Mouse (Mus musculus) intestine, embryonic 16.5 days (tissue): ENCODE results near the gene Macrod1. TPM values are rescaled to one million over a fixed set of nuclear protein-coding genes. Genes with fewer than 3 reads are reported as not detected.

Experiments
- ATAC-seq: fragments of 200-750 bp; cut with Nextera tagmentation; 2 replicates; pipeline ENCODE4 v1.8.0; 2017; ENCODE audit warnings: moderate TSS enrichment, moderate library complexity
- H3K27ac ChIP-seq: fragments of 300-500 bp; sonication (generic); 2 replicates; pipeline ENCODE4 v1.5.1; 2014; ENCODE audit warnings: mild to moderate bottlenecking, low read length
- H3K27me3 ChIP-seq: fragments of 300-500 bp; sonication (generic); replicated peaks from 2 replicates; pipeline ENCODE4 v1.6.1; 2014; ENCODE audit warnings: low read length, control low read depth, mixed read lengths; ENCODE audit not compliant: control insufficient read depth, insufficient read depth
- H3K36me3 ChIP-seq: fragments of 300-500 bp; sonication (generic); 2 replicates; pipeline ENCODE4 v1.6.1; 2014; ENCODE audit warnings: low read length, control low read depth; ENCODE audit not compliant: control insufficient read depth, insufficient read depth
- H3K4me1 ChIP-seq: fragments of 300-500 bp; sonication (generic); 2 replicates; pipeline ENCODE4 v1.6.1; 2014; ENCODE audit warnings: low read length, control low read depth, mixed read lengths; ENCODE audit not compliant: control insufficient read depth, insufficient read depth
- H3K4me2 ChIP-seq: fragments of 300-500 bp; sonication (generic); 2 replicates; pipeline ENCODE4 v1.6.1; 2014; ENCODE audit warnings: low read depth, low read length, control low read depth
- H3K4me3 ChIP-seq: fragments of 300-500 bp; sonication (generic); 2 replicates; pipeline ENCODE4 v1.5.1; 2014; ENCODE audit warnings: mild to moderate bottlenecking, low read length
- H3K9ac ChIP-seq: fragments of 300-500 bp; sonication (generic); 2 replicates; pipeline ENCODE4 v1.6.1; 2014; ENCODE audit warnings: low read depth, low read length
- H3K9me3 ChIP-seq: fragments of 300-500 bp; sonication (generic); 2 replicates; pipeline ENCODE4 v1.6.1; 2016; ENCODE audit warnings: low read length, control low read depth; ENCODE audit not compliant: control insufficient read depth
- WGBS: fragments of 180-500 bp; shearing (Covaris S2); extraction: QIAGEN DNeasy Blood & Tissue Kit; methylation state at CpG from one replicate; pipeline ENCODE4 v1.1.7; 2014; 5-methylcytosine and 5-hydroxymethylcytosine counted together
- polyA plus RNA-seq: library from polyadenylated mRNA; unstranded; fragments of >200 nt; fragmentation: Nextera tagmentation; extraction: Ambion mirVana; gene quantifications from 2 replicates; pipeline ENCODE4 v1.2.1, GENCODE M21; 2015

Macrod1 gene
- polyA plus RNA-seq, 1 experiment from 2014 or later = 11.6 TPM

- H3K36me3 ChIP-seq = peaks cover 28% of the 10 kb centered on the region
- peaks cover 30% of the 10 kb centered on the region for H3K4me1 ChIP-seq
Observed at GRCm38 (mm10) chr19:7200427-7200826, 143.8 kb downstream of the Macrod1 start.

GRCm38 (mm10) chr19:7204898-7205297 is 148.3 kb downstream of the Macrod1 start:
- H3K4me3 ChIP-seq = peak overlapping the region; percentile 88
- peak overlapping the region; percentile 88 for H3K4me2 ChIP-seq
- H3K36me3 ChIP-seq = peaks cover 11% of the 10 kb centered on the region; the same call in 1 of the 2 replicates
- H3K27ac ChIP-seq = peak overlapping the region; percentile 99
- WGBS = 55% methylated on average over 2 of the region's 2 CpGs
- no peak for ATAC-seq
- peaks cover 25% of the 10 kb centered on the region for H3K4me1 ChIP-seq
- peak overlapping the region; percentile 92 for H3K9ac ChIP-seq
- no peaks in the 10 kb centered on the region for H3K9me3 ChIP-seq
- H3K27me3 ChIP-seq = no peaks in the 10 kb centered on the region

More at GRCm38 (mm10) chr19:7200427-7200826, 143.8 kb downstream of the Macrod1 start:
- Histone ChIP-seq H3K27me3 (no peaks in the 10 kb centered on the region), H3K4me3 (no peak overlapping the region), H3K4me2 (no peak overlapping the region), H3K9me3 (no peaks in the 10 kb centered on the region), H3K9ac (no peak overlapping the region), H3K27ac (no peak overlapping the region)
- ATAC-seq = no peak
- 61% methylated on average over 1 of the region's 1 CpGs for WGBS

GRCm38 (mm10) chr19:7205326-7205725 is 148.7 kb downstream of the Macrod1 start:
- H3K4me3 ChIP-seq = peak overlapping the region; percentile 88
- H3K4me1 ChIP-seq = peaks cover 25% of the 10 kb centered on the region
- peak overlapping the region; percentile 88 for H3K4me2 ChIP-seq
- peak; percentile 7; the same call in 1 of the 2 replicates for ATAC-seq
- H3K36me3 ChIP-seq = peaks cover 9% of the 10 kb centered on the region; the same call in 1 of the 2 replicates
- peak overlapping the region; percentile 99 for H3K27ac ChIP-seq
- no peaks in the 10 kb centered on the region for H3K27me3 ChIP-seq
- peak overlapping the region; percentile 92 for H3K9ac ChIP-seq
- no peaks in the 10 kb centered on the region for H3K9me3 ChIP-seq
- 23% methylated on average over 7 of the region's 7 CpGs for WGBS

DNA sequence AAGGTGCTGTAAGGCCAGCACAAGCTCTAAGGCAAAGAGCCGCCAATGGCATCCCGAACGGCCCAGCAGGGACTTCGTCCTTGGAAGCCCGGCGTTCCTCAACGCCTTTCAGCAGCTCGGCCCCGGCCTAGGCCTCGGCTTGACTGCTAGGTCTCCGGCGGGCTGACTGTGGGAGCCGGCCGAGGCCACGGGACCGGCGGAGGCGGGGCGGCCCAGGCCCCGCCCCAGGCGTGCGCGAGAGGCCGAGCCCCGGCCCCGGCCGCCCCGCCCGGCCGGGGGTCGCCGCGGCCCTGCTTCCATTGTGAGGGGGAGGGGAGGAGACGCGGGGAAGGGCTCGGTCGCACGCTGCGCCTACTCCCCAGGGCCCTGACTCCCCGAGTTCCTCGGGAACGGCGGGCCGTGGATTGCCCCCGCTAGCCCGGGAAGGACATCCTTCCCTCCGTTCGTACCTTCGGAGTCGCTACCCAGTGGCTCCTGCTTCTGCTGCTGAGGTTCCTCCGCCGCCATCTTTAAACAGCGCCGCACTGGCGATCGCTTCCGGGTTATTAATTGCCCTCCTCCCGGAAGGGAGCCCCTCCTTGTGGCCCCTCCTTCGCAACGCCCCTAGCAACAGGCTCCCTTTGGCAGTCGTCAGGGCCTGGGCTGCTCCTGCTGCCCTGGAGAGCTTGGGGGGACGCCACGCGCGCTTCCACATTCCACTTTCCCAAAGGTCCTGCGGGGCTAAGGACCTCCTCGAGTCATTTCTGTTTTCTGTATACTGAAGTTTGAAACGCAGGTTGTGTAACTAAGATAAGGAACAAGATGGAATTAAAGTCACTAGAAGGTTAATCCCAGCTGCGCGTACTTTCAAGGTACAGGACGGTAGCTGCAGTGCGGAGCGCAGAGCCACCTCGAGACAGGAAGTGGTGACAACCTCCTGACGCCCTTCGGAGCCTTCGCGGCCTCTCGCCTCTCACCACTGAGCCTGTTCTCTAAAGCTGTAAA is 149.4 kb downstream of the Macrod1 start, which contains the start of gene Otub1:
TSS of gene Otub1 (minus strand) at position 564 of the 984 bp plus-strand sequence.
- Histone ChIP-seq H3K36me3 (peaks cover 9% of the 10 kb centered on the region; the same call in 1 of the 2 replicates), H3K4me1 (peaks cover 25% of the 10 kb centered on the region), H3K27me3 (no peaks in the 10 kb centered on the region), H3K9ac (peak within 1 kb of the TSS; percentile 92), H3K4me3 (peak within 1 kb of the TSS; percentile 88), H3K4me2 (peak within 1 kb of the TSS; percentile 88), H3K9me3 (no peaks in the 10 kb centered on the region), H3K27ac (peak within 1 kb of the TSS; percentile 99)
- peak; percentile 99 for ATAC-seq
- under 1% methylated on average over 78 of the region's 79 CpGs for WGBS

DNA sequence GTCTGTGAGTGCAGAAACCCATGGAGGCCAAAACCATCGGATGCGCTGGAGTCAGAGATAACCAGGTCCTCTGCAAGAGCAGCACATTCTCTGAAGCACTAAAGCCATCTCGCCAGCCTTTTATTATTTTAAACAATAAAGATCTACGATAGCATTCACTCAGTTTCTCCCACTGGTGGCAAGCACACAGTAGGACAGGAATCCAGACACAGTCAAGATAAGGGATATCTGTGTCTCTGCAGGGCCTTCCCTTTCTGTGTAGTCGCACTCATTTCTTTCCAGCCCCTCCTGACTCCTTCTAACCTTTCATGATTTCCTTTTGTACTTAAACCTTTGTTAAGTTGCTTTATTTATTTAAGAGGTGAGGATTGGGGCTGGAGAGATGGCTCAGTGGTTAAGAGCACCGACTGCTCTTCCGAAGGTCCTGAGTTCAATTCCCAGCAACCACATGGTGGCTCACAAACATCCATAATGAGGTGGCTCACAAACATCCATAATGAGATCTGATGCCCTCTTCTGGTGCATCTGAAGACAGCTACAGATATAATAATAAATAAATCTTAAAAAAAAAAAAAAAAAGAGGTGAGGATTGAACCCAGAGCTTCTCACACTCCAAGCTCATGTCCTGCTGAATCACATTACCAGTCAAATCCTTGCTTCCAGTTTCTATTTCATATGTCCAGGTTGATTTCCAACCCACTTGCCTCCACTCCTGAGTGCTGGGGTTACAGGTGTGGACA is 153.5 kb downstream of the Macrod1 start:
- 91% methylated on average over 7 of the region's 7 CpGs for WGBS
- no peak overlapping the region for H3K4me2 ChIP-seq
- H3K4me3 ChIP-seq = no peak overlapping the region
- peaks cover 20% of the 10 kb centered on the region for H3K4me1 ChIP-seq
- no peaks in the 10 kb centered on the region for H3K9me3 ChIP-seq
- no peak for ATAC-seq
- no peak overlapping the region for H3K27ac ChIP-seq
- H3K9ac ChIP-seq = no peak overlapping the region
- H3K36me3 ChIP-seq = peaks cover 13% of the 10 kb centered on the region
- H3K27me3 ChIP-seq = no peaks in the 10 kb centered on the region

DNA sequence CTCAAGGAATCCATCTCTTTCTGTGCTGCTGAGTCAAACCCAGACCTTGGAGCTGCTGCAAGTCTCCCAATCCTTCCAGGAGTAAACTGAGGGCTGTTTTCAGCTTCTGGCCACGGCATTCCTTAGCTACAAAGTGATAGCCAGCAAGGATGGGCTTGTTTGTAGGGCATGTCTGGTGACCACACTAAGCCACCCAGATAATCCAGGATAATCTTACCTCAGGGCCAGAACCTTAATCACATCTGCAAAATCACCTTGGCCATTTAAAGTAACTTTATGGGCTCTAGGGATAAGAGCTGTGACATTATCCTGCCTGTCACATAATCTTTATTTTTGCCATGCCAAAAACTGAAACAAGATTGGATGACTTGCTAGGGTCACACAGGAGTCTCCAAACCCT is 155.6 kb downstream of the Macrod1 start:
- no peaks in the 10 kb centered on the region for H3K9me3 ChIP-seq
- ATAC-seq = no peak
- H3K36me3 ChIP-seq = peaks cover 13% of the 10 kb centered on the region
- H3K4me1 ChIP-seq = peaks cover 24% of the 10 kb centered on the region
- no peaks in the 10 kb centered on the region for H3K27me3 ChIP-seq
- no peak overlapping the region for H3K9ac ChIP-seq
- WGBS = 86% methylated on average over 1 of the region's 1 CpGs
- no peak overlapping the region for H3K4me3 ChIP-seq
- no peak overlapping the region for H3K4me2 ChIP-seq
- no peak overlapping the region for H3K27ac ChIP-seq

GRCm38 (mm10) chr19:7213010-7213409 is 156.4 kb downstream of the Macrod1 start:
- Histone ChIP-seq H3K36me3 (peaks cover 13% of the 10 kb centered on the region), H3K4me3 (no peak overlapping the region), H3K4me1 (peaks cover 26% of the 10 kb centered on the region), H3K27me3 (no peaks in the 10 kb centered on the region), H3K4me2 (no peak overlapping the region), H3K9me3 (no peaks in the 10 kb centered on the region), H3K27ac (no peak overlapping the region), H3K9ac (no peak overlapping the region)
- 85% methylated on average over 3 of the region's 3 CpGs for WGBS
- ATAC-seq = no peak

- peak overlapping the region; percentile 16; the same call in 1 of the 2 replicates for H3K9ac ChIP-seq
- H3K4me2 ChIP-seq = no peak overlapping the region
- WGBS = 77% methylated on average over 5 of the region's 5 CpGs
- H3K9me3 ChIP-seq = no peaks in the 10 kb centered on the region
- peaks cover 13% of the 10 kb centered on the region for H3K36me3 ChIP-seq
- H3K27me3 ChIP-seq = no peaks in the 10 kb centered on the region
- no peak overlapping the region for H3K4me3 ChIP-seq
- H3K4me1 ChIP-seq = peaks cover 26% of the 10 kb centered on the region
- no peak overlapping the region for H3K27ac ChIP-seq
- no peak for ATAC-seq
Observed at GRCm38 (mm10) chr19:7214484-7214883, 157.9 kb downstream of the Macrod1 start.
